Mouse (Mus musculus) brain, adult 2 months (tissue): ENCODE results near the gene Gp1bb.

Experiments
- DNase-seq: peaks from one replicate; pipeline ENCODE4 v3.0.0; 2011; ENCODE audit warnings: low read depth, low spot score

Gp1bb gene

DNA sequence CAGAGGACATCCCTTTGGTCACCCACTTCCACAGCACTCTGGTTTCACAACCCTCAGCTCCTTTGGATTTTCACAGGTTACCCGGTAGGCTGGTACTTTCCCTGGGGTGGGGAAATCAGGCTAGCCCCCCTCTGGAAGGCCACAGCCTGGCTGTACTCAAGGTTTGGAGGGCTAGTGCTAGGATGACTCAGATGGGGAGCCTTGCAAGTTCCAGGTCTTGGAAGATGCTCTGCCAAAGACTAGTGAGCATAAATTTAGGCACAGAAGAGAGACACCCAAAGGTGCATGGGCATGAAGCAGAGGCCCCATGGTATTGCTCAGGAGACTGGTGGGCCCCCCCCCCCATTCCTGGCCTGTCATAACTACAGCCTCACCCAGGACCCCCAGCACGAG lies 6.7 kb upstream of the Gp1bb start:
- DNase-seq = peak; percentile 57

DNA sequence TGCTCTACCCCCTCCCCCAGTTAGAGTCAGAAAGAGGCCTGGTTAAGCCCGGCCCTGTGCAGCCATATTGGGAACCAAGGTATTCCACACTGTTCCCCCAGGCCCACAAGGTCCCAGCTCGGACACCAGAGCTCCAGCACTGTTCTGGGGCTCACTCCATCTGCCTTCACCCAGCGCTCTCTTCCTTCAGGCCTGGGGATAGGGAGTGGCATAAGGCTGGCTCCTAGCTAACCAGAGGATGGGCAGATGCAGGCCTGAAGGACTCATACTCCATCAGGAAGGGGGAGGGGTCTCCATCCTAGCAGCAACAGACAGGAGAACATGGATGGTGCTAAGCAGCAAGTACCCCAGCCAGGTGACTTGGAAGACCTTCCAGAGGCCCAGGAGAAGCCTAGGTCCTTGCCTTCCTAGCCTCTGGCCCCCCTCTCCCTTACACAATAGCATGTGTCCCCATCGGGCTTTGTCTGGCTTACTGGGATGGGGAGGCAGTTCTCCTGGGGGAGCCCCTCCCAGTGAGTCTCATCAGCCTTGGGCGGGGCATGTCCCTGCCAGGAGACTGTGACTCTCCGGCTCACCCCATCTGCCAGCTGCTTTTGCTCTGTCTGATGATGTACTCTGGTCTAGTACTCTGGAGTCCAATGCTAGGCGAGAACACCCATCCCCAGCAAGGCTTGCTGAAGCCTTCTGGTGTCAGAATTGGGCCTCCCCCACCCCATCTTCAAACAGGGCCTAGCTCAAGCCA lies 6.2 kb upstream of the Gp1bb start:
- peak; percentile 76 for DNase-seq

DNA sequence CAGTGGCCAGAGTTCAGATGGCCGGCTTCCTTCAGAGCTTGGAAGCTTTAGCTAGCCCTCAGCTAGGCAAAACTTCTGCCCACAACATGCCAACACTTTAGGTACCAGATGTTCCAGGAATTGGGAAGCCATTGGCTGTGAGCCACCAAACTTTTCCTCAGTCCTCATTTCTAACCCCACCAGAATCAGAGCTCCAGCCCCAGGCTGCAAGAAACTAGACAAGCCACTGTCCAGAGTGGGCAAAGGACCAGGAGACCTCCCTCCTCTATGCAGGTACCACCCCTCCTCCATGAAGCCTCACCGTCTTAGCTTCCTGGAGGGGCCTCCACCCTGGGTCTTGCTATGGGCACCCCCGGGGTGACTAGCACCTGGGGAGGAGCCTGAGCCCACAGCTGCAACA lies 5.0 kb upstream of the Gp1bb start:
- no peak for DNase-seq

GRCm38 (mm10) chr16:18626376-18626878 lies 4.2 kb upstream of the Gp1bb start, which contains the start of gene Gm49601:
Gm49601 (minus strand) TSS chr16:18626427.
- DNase-seq = peak; percentile 93

DNA sequence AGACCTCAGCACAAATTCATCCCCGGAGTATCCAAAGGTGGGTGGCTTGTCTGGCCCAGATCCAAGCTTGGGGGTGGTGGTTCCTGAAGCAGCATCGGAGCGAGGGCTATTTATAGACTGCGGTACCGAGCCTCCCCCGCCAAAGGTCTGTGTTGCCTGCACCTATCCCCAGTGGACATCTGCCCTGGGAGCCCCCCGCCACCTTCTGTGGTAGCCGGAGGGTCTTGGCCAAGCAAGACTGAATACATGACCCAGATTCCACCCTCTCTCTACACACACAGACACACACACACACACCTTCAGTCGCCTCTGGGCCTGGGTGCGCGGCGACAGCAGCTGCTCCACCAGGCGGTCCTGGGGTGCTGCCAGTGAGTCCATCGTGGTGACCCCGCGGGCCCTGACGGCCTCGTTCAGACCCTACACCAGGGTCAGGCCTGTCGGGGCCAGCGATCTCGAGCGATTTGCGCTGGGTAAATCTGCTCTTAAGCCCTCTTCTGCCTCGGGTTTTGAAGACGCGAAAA lies 3.6 kb upstream of the Gp1bb start:
- peak; percentile 84 for DNase-seq

- DNase-seq = no peak
Observed at GRCm38 (mm10) chr16:18625097-18625496, 2.9 kb upstream of the Gp1bb start.

DNA sequence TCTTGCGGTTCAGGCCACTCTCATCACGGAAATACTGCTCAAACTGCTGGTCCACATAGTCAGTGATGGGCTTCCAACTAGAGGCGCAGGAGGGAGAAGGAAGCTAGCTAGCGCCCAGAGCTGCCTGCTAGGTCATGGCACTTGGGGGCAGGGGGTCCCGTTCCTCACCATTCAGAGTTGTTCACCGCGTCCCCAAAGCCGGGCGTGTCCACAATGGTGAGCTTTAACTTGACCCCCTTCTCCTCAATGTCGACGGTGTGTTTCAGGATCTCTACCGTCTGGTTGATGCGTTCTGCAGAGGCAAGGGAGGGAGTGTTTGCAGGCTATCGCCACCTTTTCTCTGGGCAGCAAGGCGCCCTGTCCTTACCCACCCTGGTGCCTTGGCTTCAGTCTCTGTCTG lies 2.4 kb upstream of the Gp1bb start:
- no peak for DNase-seq

DNA sequence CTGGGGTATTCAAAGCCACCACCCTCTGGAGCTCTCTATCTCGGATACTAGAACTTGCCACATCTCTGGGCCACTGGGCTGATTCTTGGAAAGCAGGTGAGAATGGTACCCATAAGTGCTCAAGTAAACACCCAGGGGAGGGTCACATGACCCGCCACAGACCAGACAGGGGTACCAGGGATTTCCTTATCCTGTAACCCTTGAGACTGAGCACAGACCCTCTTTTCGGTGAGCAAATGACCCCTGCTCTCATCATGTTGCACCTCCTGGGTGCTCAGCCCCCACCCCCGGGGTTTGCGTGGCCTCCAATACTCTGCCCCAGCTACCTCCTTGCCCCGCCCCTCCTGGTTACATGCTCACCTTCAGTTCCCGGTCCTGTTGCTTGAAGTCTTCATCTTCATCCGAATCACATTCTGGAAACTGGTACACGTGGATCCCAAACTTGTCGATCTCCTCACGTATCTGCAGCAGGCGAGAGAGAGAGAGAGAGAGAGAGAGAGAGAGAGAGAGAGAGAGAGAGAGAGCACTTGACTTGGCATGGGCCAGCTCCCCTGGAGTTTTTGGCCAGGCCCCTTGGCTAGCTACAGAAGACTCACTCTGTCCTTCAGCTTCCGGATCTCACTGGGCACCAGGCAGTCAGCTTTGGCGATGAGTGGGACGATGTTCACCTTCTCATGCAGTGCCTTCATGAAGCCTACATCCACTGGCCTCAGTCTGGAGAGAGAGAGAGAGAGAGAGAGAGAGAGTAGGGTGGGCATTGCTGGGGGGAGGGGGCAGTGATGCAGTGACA lies 1.7 kb upstream of the Gp1bb start:
- DNase-seq = peak; percentile 54

DNA sequence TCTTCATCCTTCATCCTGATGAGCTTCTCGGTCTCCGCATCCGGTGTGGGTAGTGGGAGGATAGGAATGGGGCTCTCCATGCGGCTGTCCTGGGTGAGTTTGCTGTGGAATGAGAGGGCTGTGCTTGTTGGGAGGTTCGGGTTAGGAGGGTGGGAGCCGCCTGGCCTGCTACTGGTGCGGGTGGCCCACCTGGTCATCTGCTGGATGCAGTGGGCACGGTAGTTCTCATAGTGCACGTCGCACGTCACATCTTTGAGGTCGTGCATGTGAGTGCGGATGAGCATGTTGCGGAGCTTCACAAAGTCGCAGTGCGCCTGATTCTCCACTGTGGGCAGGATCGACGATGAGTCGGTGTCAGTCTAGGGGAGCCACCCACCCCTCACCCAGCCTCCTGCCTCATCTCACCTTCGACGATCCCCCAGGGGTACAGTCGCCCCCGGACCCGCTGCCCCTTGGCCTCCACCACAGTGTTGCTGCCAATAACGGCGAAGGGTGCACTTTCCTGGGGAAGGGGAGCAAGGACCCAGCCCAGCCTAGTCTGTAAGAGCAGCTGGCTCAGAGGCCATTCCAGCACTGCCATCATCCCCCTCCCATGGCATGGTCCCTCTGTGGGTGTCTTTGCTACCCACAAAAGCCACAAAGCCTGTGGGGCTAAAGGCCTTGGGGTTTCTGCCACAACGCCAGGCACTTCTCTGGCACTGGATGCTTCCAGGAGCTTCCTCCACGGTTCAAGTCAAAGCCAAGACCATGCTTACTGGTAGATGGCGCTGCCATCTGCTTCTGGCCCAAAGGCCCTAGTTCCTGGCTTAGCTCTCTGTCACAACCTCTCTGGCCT lies 930 bp upstream of the Gp1bb start:
- peak; percentile 62 for DNase-seq

GRCm38 (mm10) chr16:18621362-18622001 lies 721 bp downstream of the Gp1bb start:
- DNase-seq = peak; percentile 46

DNA sequence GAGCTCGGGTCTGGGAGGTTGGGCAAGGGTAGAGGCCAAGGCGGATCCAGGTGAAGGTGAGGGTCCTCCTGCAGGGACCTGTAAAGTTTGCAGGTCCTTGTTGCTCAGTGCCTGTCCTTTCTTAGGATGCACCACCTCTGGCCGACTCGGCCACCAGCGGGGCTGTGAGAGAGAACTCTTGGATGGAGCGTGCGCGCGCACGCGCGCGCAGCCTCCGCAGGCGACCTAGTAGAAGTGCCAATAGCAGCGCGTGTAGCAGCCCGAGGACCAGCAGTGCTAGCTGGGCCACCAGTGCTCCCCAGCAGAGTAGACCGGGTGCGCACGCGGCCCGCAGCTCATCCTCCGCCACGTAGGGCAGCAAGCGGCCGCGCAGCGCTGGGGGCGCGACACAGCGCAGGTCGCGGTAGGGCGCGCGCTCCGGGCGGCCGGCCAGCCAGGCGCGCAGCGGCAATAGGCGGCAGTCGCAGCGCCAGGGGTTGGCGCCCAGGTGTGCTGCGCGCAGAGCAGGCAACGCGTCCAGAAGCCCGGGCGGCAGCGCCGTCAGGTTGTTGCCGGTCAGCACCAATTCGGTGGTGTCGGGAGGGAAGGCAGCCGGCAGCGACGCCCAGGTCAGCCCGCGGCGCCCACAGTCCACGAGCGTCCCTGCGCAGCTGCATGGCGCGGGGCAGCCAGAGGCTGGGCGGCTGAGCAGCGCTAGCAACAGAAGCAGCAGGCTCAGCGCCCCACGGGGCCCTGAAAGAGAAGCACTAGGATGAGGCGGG lies 1.4 kb downstream of the Gp1bb start:
- DNase-seq = peak; percentile 84

DNA sequence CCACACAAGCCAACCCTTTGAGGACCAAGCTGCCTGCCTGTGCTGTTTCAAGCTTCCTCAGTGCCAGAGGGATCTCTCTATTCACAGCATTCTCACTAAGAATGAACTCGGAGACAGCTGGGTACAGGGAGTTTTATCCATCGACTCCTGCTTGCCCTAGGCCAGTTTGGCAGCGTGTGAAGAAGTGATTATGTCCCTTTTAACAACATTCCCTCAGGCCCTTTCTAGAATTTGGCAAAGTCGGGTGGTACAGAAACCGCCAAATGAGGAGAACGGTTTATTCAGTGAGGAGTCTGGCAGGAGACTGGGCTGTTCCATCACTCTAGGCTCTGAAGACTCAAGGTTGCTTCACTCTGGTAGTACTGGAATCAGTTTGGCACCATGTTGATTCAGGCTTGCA lies 2.0 kb downstream of the Gp1bb start:
- DNase-seq = peak; percentile 49

DNA sequence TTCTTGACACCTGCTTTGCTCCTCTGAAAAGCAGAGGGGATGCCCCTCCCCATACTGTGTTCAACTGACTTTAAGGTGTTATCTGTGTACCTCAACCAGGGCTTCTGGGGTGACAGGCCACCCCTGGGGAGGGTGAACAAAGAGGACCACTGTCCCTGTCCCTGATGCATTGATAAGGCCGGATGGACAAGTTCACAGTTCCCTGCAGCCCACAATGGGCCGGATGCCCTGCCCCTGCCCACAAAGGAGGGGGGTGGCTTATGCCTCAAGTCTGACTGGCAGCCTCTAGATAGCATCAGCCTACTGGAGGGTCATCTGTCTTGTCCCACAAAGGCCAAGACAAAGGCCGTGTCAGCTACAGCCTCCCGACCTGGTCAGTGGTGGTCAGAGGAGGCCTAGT lies 3.1 kb downstream of the Gp1bb start:
- DNase-seq = no peak

GRCm38 (mm10) chr16:18618297-18618696 lies 3.9 kb downstream of the Gp1bb start:
- DNase-seq = no peak

- peak; percentile 89 for DNase-seq
Observed at GRCm38 (mm10) chr16:18617370-18618065, 4.7 kb downstream of the Gp1bb start.

DNA sequence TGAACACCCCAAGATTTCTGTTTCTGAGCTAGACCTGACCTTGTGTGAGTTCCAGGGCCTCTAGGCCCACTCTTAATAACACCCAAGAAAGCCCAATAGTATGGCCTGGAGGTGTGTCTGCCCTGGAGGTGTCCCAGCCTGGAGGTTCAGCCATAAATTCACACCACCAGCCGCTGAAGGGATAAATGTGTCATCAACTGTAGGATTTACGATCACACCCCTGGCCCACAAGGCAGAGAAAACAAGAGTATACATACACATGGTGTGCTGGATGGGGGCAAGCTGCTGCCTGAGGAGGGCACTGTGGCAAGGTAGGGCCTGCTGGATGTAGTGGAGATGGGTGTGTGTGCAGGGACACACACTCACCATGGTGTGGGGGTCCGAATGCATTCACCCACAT lies 8.9 kb downstream of the Gp1bb start:
- DNase-seq = no peak

DNA sequence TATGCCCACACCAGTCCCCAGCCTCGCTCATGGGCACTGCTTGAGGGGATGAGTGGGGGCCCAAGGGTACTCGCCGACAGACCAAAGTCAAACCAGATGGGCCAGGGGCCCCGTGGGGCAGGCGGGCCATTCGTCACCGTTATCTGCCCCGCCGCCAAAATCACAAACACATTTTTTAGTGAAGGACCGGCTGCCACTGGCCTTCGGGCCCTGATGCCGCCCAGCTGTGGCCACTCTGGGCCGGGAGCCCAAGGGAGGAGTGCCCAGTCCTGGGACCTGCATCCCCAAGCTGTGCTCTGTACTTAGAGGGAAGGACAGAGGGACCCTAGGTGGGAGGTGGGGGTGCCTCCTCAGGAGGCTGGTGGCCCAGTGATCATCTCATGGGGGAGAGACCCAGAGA lies 10.5 kb downstream of the Gp1bb start:
- DNase-seq = no peak

GRCm38 (mm10) chr16:18609099-18609498 lies 13.1 kb downstream of the Gp1bb start:
- no peak for DNase-seq

GRCm38 (mm10) chr16:18608226-18608625 lies 14.0 kb downstream of the Gp1bb start:
- DNase-seq = no peak

DNA sequence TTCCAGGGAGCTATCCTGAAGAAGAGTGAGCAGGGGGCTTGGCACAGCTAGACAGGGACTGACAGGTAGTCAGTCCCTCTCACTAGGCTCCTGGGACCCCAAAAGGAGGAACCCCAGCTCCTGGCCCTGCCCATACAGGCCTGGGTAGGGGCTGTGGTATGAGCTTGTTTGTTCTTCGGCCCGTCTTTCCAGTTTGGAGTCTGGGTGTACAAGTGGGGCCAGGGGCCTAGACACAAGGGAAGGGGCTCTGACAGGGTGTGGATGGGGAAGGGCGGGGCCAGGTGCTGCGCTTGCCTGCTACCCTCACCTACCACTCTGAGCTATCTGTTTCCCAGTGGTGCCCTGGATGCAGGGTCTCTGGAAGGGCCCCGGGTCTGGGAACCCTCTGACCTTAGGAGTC lies 16.5 kb downstream of the Gp1bb start:
- DNase-seq = no peak
